Mouse (Mus musculus): ENCODE data around the gene Idh2.
A peak's percentile ranks its signal among the peaks of the same experiment; 100 is the strongest.

Idh2 gene

GRCm38 (mm10) chr7:80115224-80115590 is at the start of gene Idh2:
Gene Idh2, minus strand, starts transcription at chr7:80115392.
- DNase-seq (ENCODE audit: extremely low read depth, insufficient read length, low spot score), result peak; percentile 91

DNA sequence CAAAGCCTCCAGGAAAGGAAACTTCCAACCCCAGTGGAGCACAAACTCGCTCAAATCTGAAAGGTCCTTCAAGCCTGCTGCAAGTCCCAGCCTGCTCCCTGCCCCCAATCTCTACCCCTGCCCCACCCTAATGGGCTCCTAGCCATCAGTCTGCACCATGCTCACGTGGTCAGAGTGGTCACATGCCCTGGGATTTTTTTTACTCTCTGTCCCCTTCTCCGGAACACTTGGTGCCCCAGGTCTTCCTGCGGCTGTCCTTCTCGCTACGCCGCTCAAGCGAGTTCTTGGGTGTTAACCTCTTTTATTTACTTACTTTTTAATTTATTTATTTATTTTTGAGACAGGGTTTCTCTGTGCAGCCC is 45.7 kb upstream of the Idh2 start:
- peak; percentile 81 for DNase-seq (ENCODE audit: extremely low read depth, insufficient read length, low spot score)

DNA sequence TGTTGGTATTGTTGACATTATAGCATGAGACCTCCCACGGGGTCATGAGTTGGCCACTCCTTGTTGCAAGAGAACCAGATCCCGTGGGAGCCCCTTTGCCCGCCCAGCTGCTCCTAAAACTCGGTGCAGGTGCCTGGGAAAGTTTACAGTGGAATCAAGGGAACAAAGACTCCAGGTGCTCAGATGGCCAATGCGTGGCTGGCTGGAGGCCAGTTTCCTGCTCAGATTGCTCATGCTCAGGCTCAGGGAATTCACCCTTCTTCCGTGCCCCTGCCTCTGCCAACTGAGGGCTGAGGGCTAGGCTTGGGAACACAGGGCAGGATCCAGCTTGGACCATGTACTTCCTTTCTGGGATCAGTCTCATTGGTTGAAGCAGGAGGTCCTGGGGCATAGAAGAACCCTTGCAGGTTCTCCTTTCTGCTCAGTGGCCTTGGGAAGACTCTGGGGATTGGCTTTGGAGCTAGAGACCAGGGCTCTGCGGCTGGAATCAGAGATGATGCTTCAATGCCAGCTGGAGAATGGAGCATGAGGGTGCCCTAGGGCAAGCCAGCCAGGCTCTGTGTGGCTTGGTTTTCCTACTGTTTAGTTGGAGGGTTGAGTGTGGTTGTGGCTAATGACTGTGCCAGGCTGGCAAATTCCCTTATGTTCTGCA is 45.2 kb upstream of the Idh2 start:
- no peak for DNase-seq (ENCODE audit: extremely low read depth, insufficient read length, low spot score)

GRCm38 (mm10) chr7:80158496-80159268 is 43.5 kb upstream of the Idh2 start:
- DNase-seq (ENCODE audit: extremely low read depth, insufficient read length, low spot score), result no peak

DNA sequence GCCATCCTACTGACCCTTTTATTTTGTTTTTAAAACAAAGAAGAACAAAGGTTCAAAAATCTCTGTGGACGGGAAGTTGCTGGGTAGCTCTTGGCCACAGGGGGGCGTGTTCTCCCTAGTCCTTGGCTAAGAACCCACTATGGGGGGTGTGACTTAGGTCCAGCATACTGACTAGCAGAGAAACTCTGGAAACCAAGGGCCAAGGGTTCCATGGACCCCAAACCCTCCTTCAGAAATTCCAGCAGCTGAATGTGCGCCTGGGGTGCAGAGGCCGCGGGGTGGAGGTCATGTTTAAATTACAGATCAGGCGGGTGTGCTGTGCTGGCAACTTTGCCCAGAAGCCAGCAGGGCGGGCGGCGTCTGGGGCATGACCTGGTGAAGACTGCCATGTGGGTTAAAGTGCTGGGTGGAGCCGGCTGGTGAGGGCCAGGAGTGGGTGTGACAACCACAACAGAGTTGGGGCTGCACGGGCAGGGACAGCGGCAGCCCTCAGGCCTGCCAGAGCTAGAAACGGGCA is 41.6 kb upstream of the Idh2 start:
- DNase-seq (ENCODE audit: extremely low read depth, insufficient read length, low spot score), result peak; percentile 84

GRCm38 (mm10) chr7:80154689-80155088 is 39.5 kb upstream of the Idh2 start:
- DNase-seq (ENCODE audit: extremely low read depth, insufficient read length, low spot score), result no peak

- no peak for DNase-seq (ENCODE audit: extremely low read depth, insufficient read length, low spot score)
Observed at GRCm38 (mm10) chr7:80152756-80153155, 37.6 kb upstream of the Idh2 start.

DNA sequence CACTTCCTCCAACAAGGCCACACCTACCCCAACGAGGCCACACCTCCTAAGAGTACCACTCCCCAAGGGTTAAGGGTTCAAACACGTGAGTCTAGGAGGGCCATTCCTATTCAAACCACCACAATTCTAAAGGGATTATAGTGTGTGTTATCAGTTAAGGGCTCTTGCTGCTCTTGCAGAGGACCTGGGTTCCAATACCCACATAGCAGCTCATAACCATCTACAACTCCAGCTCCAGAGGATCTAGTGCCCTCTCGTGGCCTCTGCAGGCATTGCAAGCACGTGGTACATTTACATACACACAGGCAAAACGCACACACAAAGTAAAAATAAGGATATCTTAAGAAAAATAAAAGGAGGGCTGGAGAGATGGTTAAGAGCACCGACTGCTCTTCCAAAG is 37.0 kb upstream of the Idh2 start:
- DNase-seq (ENCODE audit: extremely low read depth, insufficient read length, low spot score), result no peak

DNA sequence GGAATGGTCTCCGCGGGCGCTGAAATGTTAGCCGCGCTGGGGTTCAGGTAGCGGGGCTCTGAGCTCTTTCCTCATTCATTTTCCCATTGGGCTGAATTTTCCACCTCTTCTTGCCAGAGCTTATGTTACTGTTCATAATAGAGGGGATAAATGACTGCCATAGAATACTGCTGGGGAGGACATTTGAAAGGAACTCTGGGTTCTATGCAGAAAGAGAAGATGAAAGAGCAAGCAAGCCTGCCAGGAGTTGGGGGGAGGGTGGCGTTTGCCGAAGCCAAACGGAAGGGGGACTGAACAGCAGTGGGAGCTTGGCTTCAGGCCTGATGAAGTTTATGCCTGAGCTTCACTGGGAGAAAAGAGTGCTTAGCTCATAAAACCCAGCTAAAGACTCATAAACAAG is 34.2 kb upstream of the Idh2 start:
- DNase-seq (ENCODE audit: extremely low read depth, insufficient read length, low spot score), result no peak

DNA sequence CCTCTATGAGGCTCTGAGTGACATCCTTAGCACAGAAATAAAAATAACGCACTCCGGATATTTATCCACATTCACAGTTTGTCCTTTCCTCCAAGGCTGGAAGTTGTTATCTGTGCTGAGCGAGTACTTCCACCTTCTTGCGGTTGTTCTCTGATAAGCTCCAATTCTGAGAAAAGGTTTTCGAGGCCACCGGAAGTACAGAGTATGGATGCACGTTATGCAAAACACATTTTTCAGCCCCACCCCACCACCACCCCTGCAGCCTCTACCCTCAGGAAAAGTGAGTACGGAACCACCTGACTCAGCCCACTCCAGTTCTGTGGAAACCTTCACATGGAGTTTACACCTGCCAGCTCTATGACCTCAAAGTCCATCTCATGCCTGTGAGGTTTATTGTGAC is 30.9 kb upstream of the Idh2 start:
- no peak for DNase-seq (ENCODE audit: extremely low read depth, insufficient read length, low spot score)

- no peak for DNase-seq (ENCODE audit: extremely low read depth, insufficient read length, low spot score)
Observed at GRCm38 (mm10) chr7:80144695-80145094, 29.5 kb upstream of the Idh2 start.

GRCm38 (mm10) chr7:80143331-80144273 is 28.4 kb upstream of the Idh2 start:
- DNase-seq (ENCODE audit: extremely low read depth, insufficient read length, low spot score), result no peak

DNA sequence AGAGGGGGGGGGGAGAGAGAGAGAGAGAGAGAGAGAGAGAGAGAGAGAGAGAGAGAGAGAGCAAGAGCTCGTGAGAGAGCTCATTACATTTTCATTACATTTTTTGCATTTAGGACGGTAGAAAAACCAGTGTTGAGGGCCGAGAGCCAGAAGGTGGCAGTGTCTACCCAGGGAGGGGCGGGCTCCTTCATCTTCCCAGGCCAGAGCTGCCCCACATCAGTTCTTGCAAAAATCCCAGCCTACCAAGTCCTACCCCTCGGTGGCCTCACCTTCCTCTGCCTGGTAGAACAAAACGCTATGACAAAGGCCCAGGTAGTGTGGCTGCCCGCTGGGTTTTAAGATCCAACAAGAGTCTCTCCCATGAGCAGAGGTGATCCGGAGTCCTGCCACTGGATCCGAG is 25.6 kb upstream of the Idh2 start:
- peak; percentile 45 for DNase-seq (ENCODE audit: extremely low read depth, insufficient read length, low spot score)

- no peak for DNase-seq (ENCODE audit: extremely low read depth, insufficient read length, low spot score)
Observed at GRCm38 (mm10) chr7:80138375-80138774, 23.2 kb upstream of the Idh2 start.

DNA sequence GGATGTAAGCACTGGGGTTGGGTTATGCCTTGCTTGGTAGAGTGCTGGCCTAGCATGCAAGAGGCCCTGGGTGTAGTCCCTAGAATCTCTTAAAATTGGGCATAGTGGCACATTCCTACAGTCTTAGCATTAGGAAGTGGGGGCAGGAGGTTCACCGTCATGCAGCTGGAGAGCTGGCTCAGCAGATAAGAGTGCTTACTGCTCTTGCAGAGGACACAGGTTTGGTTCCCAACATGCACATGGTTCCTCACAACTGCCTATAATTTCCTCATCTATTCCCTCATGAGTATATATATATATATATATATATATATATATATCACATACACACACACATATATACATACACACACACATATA is 20.0 kb upstream of the Idh2 start:
- DNase-seq (ENCODE audit: extremely low read depth, insufficient read length, low spot score), result no peak

DNA sequence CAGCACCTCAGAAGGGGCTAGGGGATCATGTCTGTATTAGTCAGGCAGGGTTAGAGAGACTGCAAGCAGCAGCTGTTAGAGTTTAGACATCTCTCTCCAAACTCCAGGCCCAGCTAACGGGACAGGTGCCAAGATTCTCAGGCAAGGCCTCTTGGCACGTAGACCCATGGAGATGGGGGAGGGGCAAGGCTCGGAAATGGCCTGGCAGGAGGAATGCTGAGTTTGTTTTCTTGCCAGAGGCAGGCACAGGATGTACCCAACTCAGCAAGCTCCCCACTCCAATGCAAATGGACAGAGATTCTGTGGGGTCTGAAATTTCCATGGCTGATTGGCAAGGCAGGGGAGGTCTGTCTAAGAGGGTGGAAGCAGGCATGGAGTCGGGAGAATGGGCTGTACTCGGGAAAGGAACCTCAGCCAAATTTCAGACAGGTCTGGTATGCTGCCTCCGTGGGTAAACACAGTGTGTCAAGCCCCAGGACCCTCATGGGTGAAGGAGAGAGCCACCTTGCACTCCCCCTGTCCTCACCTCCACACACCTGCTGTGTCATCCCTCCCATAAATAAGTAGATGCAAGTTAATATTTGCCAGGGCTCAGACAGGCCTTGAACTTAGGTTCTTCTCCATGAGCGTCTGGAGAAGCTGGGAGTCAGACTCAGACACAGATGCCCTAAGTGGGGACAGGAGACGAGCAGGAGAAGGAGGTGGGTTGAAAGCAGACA is 19.4 kb upstream of the Idh2 start:
- peak; percentile 58 for DNase-seq (ENCODE audit: extremely low read depth, insufficient read length, low spot score)

GRCm38 (mm10) chr7:80132541-80132940 is 17.3 kb upstream of the Idh2 start:
- DNase-seq (ENCODE audit: extremely low read depth, insufficient read length, low spot score), result peak; percentile 47

- DNase-seq (ENCODE audit: extremely low read depth, insufficient read length, low spot score), result peak; percentile 24
Observed at GRCm38 (mm10) chr7:80131315-80131714, 16.1 kb upstream of the Idh2 start.

- DNase-seq (ENCODE audit: extremely low read depth, insufficient read length, low spot score), result peak; percentile 27
Observed at GRCm38 (mm10) chr7:80130344-80131055, 15.3 kb upstream of the Idh2 start.

- DNase-seq (ENCODE audit: extremely low read depth, insufficient read length, low spot score), result peak; percentile 19
Observed at GRCm38 (mm10) chr7:80129278-80129677, 14.1 kb upstream of the Idh2 start.

Measured in 3134 (cell line).